42 mouse cellular contexts compared by ENCODE assay signal in genomic region chr19:58550489-58550888, GRCm38 (mm10). TPM values are rescaled to one million over a fixed set of nuclear protein-coding genes. Genes with fewer than 3 reads are reported as not detected.
"Had no signal": no experiment of that assay in that cellular context is flagged by ENCODE, and none has a peak within 500 bp of the region (broad histone marks: within the 10 kb centered on the region; RNA-seq: fewer than 3 reads in every experiment).

No protein-coding gene starts in this region.

- DNase-seq: gastrocnemius, postnatal 10 days; gastrocnemius, postnatal 25 days; heart, postnatal 10 days; heart, postnatal 4 days; kidney, adult 18-20 months; kidney, adult 8-10 months; kidney, postnatal 10 days; kidney, postnatal 25 days; kidney, postnatal 4 days; layer of hippocampus, adult 9-11 months; layer of hippocampus, postnatal 36 days; left cerebral cortex, postnatal 4 days had no signal

- ATAC-seq: hindbrain, embryonic 16.5 days; inflammation-experienced regulatory T-cells, adult 6 months; intestine, embryonic 15.5 days; intestine, postnatal 0 days; liver, embryonic 12.5 days had no signal

- H3K4me3 ChIP-seq: heart, embryonic 10.5 days; heart, embryonic 12.5 days; hindbrain, embryonic 10.5 days; hindbrain, embryonic 12.5 days; intestine, embryonic 15.5 days; limb, embryonic 13.5 days; limb, embryonic 15.5 days; liver, embryonic 12.5 days had no signal

- H3K9ac ChIP-seq: heart, embryonic 12.5 days; hindbrain, embryonic 12.5 days; hindbrain, embryonic 14.5 days; intestine, embryonic 15.5 days; limb, embryonic 13.5 days; limb, embryonic 15.5 days; liver, embryonic 12.5 days; liver, embryonic 14.5 days had no signal

- H3K27ac ChIP-seq: heart, embryonic 10.5 days; hindbrain, embryonic 10.5 days; hindbrain, embryonic 12.5 days; hindbrain, embryonic 14.5 days; intestine, embryonic 15.5 days; limb, embryonic 13.5 days; limb, embryonic 15.5 days; liver, embryonic 12.5 days; liver, embryonic 14.5 days had no signal

- H3K9me3 ChIP-seq: heart, embryonic 10.5 days; heart, embryonic 12.5 days; hindbrain, embryonic 10.5 days; hindbrain, embryonic 12.5 days; intestine, embryonic 15.5 days; limb, embryonic 13.5 days; limb, embryonic 15.5 days; liver, embryonic 12.5 days had no signal

- H3K4me1 ChIP-seq: heart, embryonic 10.5 days; heart, embryonic 12.5 days; hindbrain, embryonic 10.5 days; intestine, embryonic 15.5 days; limb, embryonic 15.5 days; liver, embryonic 12.5 days had no signal

- H3K4me2 ChIP-seq: heart, embryonic 12.5 days; hindbrain, embryonic 12.5 days; hindbrain, embryonic 14.5 days; intestine, embryonic 15.5 days; limb, embryonic 13.5 days; limb, embryonic 15.5 days; liver, embryonic 12.5 days had no signal

- H3K27me3 ChIP-seq: hindbrain, embryonic 12.5 days; intestine, embryonic 15.5 days; limb, embryonic 13.5 days; liver, embryonic 12.5 days had no signal

- H3K36me3 ChIP-seq: heart, embryonic 10.5 days; heart, embryonic 12.5 days; hindbrain, embryonic 10.5 days; hindbrain, embryonic 12.5 days; intestine, embryonic 15.5 days; limb, embryonic 13.5 days; limb, embryonic 15.5 days; liver, embryonic 12.5 days had no signal

RNA-seq across cellular contexts. Expression of gene Ccdc172, which starts 38.7 kb away (rescaled TPM):
- total RNA-seq: gastrocnemius, adult 18-20 months; gastrocnemius, postnatal 10 days; gastrocnemius, postnatal 25 days; gastrocnemius, postnatal 4 days; granulocyte monocyte progenitor cell, adult 5-6 weeks; heart, adult 8-10 months; heart, postnatal 10 days; heart, postnatal 25 days; heart, postnatal 4 days; layer of hippocampus, adult 8-10 months; layer of hippocampus, postnatal 14 days; layer of hippocampus, postnatal 36 days; left cerebral cortex, adult 18-20 months; left cerebral cortex, adult 8-10 months; left cerebral cortex, postnatal 10 days; left cerebral cortex, postnatal 25 days; left cerebral cortex, postnatal 4 days; liver, adult 2 months had no signal
- polyA plus RNA-seq: heart, embryonic 10.5 days; heart, embryonic 12.5 days; heart, embryonic 14.5 days; heart, embryonic 16.5 days; hindbrain, embryonic 10.5 days; hindbrain, embryonic 12.5 days; hindbrain, embryonic 14.5 days; inflammation-experienced regulatory T-cells, adult 6 months; intestine, embryonic 15.5 days; intestine, postnatal 0 days; kidney, embryonic 14.5 days; kidney, embryonic 16.5 days; limb, embryonic 11.5 days; limb, embryonic 13.5 days; limb, embryonic 15.5 days; liver, adult 2 months; liver, embryonic 12.5 days; liver, embryonic 14.5 days had no signal
